Mouse (Mus musculus) layer of hippocampus, postnatal 10 days (tissue): ENCODE data around the gene Cabin1. TPM values are rescaled to one million over a fixed set of nuclear protein-coding genes. Genes with fewer than 3 reads are reported as not detected.

Experiments
- DNase-seq, 2 experiments: peaks; one replicate each; pipeline ENCODE4 v3.0.0; 2021; ENCODE audit warnings: low spot score in 2 of 2
- total RNA-seq, 2 experiments: library from RNA; stranded (reverse); gene quantifications; 2 replicates each; pipeline ENCODE4 v1.2.3; 2021

The Cabin1 gene
- total RNA-seq, 2 experiments from 2014 or later, result 72.5 to 96.4 TPM

- no peak for DNase-seq
These were observed 122.4 kb downstream of the Cabin1 start for GRCm38 (mm10) chr10:75641721-75642222.

GRCm38 (mm10) chr10:75637711-75638110 lies 126.4 kb downstream of the Cabin1 start:
- DNase-seq, result no peak

GRCm38 (mm10) chr10:75636084-75636786 lies 127.9 kb downstream of the Cabin1 start:
- peak in 1 of 2 experiments; percentile 8 for DNase-seq

- DNase-seq, result peak; percentile 90 to 92
These were observed 128.5 kb downstream of the Cabin1 start for GRCm38 (mm10) chr10:75635693-75636055.

- DNase-seq, result no peak
These were observed 129.0 kb downstream of the Cabin1 start for GRCm38 (mm10) chr10:75635019-75635692.

GRCm38 (mm10) chr10:75634610-75635009 lies 129.5 kb downstream of the Cabin1 start:
- DNase-seq, result peak in 1 of 2 experiments; percentile 10

- DNase-seq, result no peak
These were observed 130.5 kb downstream of the Cabin1 start for GRCm38 (mm10) chr10:75633576-75634139.

- peak in 1 of 2 experiments; percentile 8 for DNase-seq
These were observed 131.1 kb downstream of the Cabin1 start for GRCm38 (mm10) chr10:75633048-75633447.

GRCm38 (mm10) chr10:75632633-75633032 lies 131.5 kb downstream of the Cabin1 start:
- DNase-seq, result peak; percentile 28 to 38

GRCm38 (mm10) chr10:75627490-75627889 lies 136.7 kb downstream of the Cabin1 start:
- peak in 1 of 2 experiments; percentile 6 for DNase-seq

- no peak for DNase-seq
These were observed 137.2 kb downstream of the Cabin1 start for GRCm38 (mm10) chr10:75626991-75627390.

GRCm38 (mm10) chr10:75625920-75626319 lies 138.2 kb downstream of the Cabin1 start:
- no peak for DNase-seq

GRCm38 (mm10) chr10:75620818-75621217 lies 143.3 kb downstream of the Cabin1 start:
- no peak for DNase-seq

- DNase-seq, result no peak
These were observed 148.1 kb downstream of the Cabin1 start for GRCm38 (mm10) chr10:75616044-75616443.

GRCm38 (mm10) chr10:75610486-75610885 lies 153.7 kb downstream of the Cabin1 start:
- DNase-seq, result no peak

GRCm38 (mm10) chr10:75608975-75609374 lies 155.2 kb downstream of the Cabin1 start:
- DNase-seq, result no peak

- no peak for DNase-seq
These were observed 156.9 kb downstream of the Cabin1 start for GRCm38 (mm10) chr10:75607253-75607652.

- DNase-seq, result no peak
These were observed 158.8 kb downstream of the Cabin1 start for GRCm38 (mm10) chr10:75605162-75605846.

- DNase-seq, result no peak
These were observed 163.9 kb downstream of the Cabin1 start for GRCm38 (mm10) chr10:75600189-75600730.
